Comparison of ENCODE assay signal across 21 mouse cellular contexts in the genomic region with DNA sequence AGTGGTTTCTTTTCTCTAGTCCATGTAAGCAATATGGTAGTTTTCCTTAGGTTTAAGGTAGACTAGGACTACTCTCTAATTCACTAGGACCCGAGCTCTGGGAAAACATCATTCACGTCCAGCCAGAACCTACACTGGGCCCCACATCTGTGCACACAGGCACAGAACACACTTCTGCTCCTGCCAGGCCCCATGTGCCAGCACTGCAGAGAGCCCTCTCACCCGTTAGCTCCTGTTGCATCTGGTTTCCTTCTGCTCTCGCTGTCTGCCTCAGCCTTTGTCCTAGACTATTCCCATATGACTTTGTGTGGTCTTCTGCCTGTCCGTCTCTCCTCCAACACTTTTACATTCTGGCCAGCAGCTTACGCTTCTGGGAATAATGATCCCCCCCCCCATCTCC. TPM values are rescaled to one million over a fixed set of nuclear protein-coding genes. Genes with fewer than 3 reads are reported as not detected.
"Had no signal": no experiment of that assay in that cellular context is flagged by ENCODE, and none has a peak within 500 bp of the region (broad histone marks: within the 10 kb centered on the region; RNA-seq: fewer than 3 reads in every experiment).

No protein-coding gene starts in this region.

- H3K4me2 ChIP-seq: limb, embryonic 13.5 days; lung, embryonic 14.5 days; midbrain, embryonic 13.5 days; neural tube, embryonic 13.5 days; stomach, embryonic 15.5 days had no signal

- H3K9ac ChIP-seq: limb, embryonic 13.5 days; liver, embryonic 14.5 days; liver, postnatal 0 days; lung, embryonic 14.5 days; midbrain, embryonic 13.5 days; neural tube, embryonic 13.5 days; stomach, embryonic 15.5 days had no signal

- H3K9me3 ChIP-seq: limb, embryonic 13.5 days; midbrain, embryonic 13.5 days; neural tube, embryonic 13.5 days; stomach, embryonic 15.5 days had no signal

- H3K36me3 ChIP-seq: limb, embryonic 13.5 days; midbrain, embryonic 13.5 days; neural tube, embryonic 13.5 days; stomach, embryonic 15.5 days had no signal

- DNase-seq: kidney, adult 2 months; kidney, postnatal 36 days; layer of hippocampus, postnatal 36 days; liver, postnatal 0 days; retina, postnatal 1 day; right cerebral cortex, postnatal 25 days; spleen, adult 18-20 months; thymus, postnatal 25 days had no signal

- ATAC-seq: liver, postnatal 0 days; lung, postnatal 0 days; midbrain, embryonic 13.5 days; midbrain, embryonic 16.5 days had no signal

- H3K27ac ChIP-seq: kidney, postnatal 0 days; left cerebral cortex, adult 2 months; limb, embryonic 13.5 days; liver, embryonic 14.5 days; macrophage; midbrain, embryonic 13.5 days; neural tube, embryonic 13.5 days; stomach, embryonic 15.5 days had no signal

- H3K4me1 ChIP-seq: midbrain, embryonic 13.5 days; neural tube, embryonic 13.5 days had no signal

- H3K4me3 ChIP-seq: left cerebral cortex, adult 2 months; limb, embryonic 13.5 days; midbrain, embryonic 13.5 days; myocyte; neural tube, embryonic 13.5 days; stomach, embryonic 15.5 days had no signal

- H3K27me3 ChIP-seq: limb, embryonic 13.5 days; midbrain, embryonic 13.5 days; neural tube, embryonic 13.5 days; stomach, embryonic 15.5 days had no signal

RNA-seq across cellular contexts. Expression of gene 4933430I17Rik, which starts 8.6 kb away (rescaled TPM):
- polyA plus RNA-seq: liver, adult 2 months; liver, postnatal 0 days had no signal
